In genomic region chr9:65360641-65361448, GRCm38 (mm10) we compare ENCODE assay signal across 16 mouse cellular contexts. TPM values are rescaled to one million over a fixed set of nuclear protein-coding genes. Genes with fewer than 3 reads are reported as not detected.
DNase-seq lines count a peak whose midpoint lies in the region; ATAC-seq and TF ChIP-seq lines count a peak whose summit lies in the region.
"Had no signal": no experiment of that assay in that cellular context is flagged by ENCODE, and none has a peak within 500 bp of the region (broad histone marks: within the 10 kb centered on the region; RNA-seq: fewer than 3 reads in every experiment).

Ubap1l (plus strand) TSS chr9:65361041.

- no peak within 1 kb of the TSS for H3K4me3 ChIP-seq in intestine, embryonic 14.5 days (ENCODE audit: low read depth, low read length)
- no peak within 1 kb of the TSS for H3K4me3 ChIP-seq in intestine, embryonic 16.5 days (ENCODE audit: low read length)
- H3K4me3 ChIP-seq in lung, embryonic 14.5 days (ENCODE audit: low read depth, low read length), result no peak within 1 kb of the TSS
- H3K4me3 ChIP-seq in lung, adult 2 months (replicated peaks; ENCODE audit: extremely low read depth, low read depth, low read length), result no peak within 1 kb of the TSS
- no peak within 1 kb of the TSS for H3K4me3 ChIP-seq in forebrain, embryonic 11.5 days (ENCODE audit: low read depth, low read length)
- H3K4me3 ChIP-seq: forebrain, embryonic 15.5 days had no signal

- no peak within 1 kb of the TSS for H3K27ac ChIP-seq in intestine, embryonic 14.5 days (ENCODE audit: low read depth)
- no peak within 1 kb of the TSS for H3K27ac ChIP-seq in intestine, embryonic 16.5 days (ENCODE audit: low read length)
- H3K27ac ChIP-seq in lung, embryonic 14.5 days (ENCODE audit: low read depth), result no peak within 1 kb of the TSS
- H3K27ac ChIP-seq in forebrain, embryonic 11.5 days (ENCODE audit: low read depth, low read length), result no peak within 1 kb of the TSS
- H3K27ac ChIP-seq: forebrain, embryonic 15.5 days; macrophage had no signal

- no peak for TF ChIP-seq CTCF in lung, embryonic 14.5 days (IDR thresholded peaks at IDR 0.05; ENCODE audit: low read depth)
- TF ChIP-seq CTCF in lung, adult 2 months (IDR thresholded peaks at IDR 0.05; ENCODE audit: insufficient read depth, low read length), result no peak

- H3K9ac ChIP-seq in intestine, embryonic 14.5 days (ENCODE audit: low read length), result no peak within 1 kb of the TSS
- no peak within 1 kb of the TSS for H3K9ac ChIP-seq in intestine, embryonic 16.5 days (ENCODE audit: low read depth, low read length)
- no peak within 1 kb of the TSS for H3K9ac ChIP-seq in lung, embryonic 14.5 days
- no peak within 1 kb of the TSS for H3K9ac ChIP-seq in forebrain, embryonic 11.5 days (ENCODE audit: low read length)
- H3K9ac ChIP-seq: forebrain, embryonic 15.5 days had no signal

- no peaks in the 10 kb centered on the region for H3K9me3 ChIP-seq in intestine, embryonic 14.5 days (ENCODE audit: control insufficient read depth, low read length)
- no peaks in the 10 kb centered on the region for H3K9me3 ChIP-seq in intestine, embryonic 16.5 days (ENCODE audit: control insufficient read depth, low read length)
- H3K9me3 ChIP-seq in lung, embryonic 14.5 days (ENCODE audit: low read depth, low read length), result no peaks in the 10 kb centered on the region
- no peaks in the 10 kb centered on the region for H3K9me3 ChIP-seq in forebrain, embryonic 11.5 days (ENCODE audit: control insufficient read depth, low read length)
- H3K9me3 ChIP-seq: forebrain, embryonic 15.5 days; G1E had no signal

- H3K4me1 ChIP-seq in intestine, embryonic 14.5 days (replicated peaks; ENCODE audit: control insufficient read depth, insufficient read depth, low read length), result no peaks in the 10 kb centered on the region
- no peaks in the 10 kb centered on the region; the same call in 1 of the 2 replicates for H3K4me1 ChIP-seq in intestine, embryonic 16.5 days (ENCODE audit: control insufficient read depth, insufficient read depth, low read length)
- H3K4me1 ChIP-seq in lung, embryonic 14.5 days (ENCODE audit: insufficient read depth), result no peaks in the 10 kb centered on the region
- H3K4me1 ChIP-seq in lung, adult 2 months (ENCODE audit: control insufficient read depth, insufficient read depth, low read length), result no peaks in the 10 kb centered on the region
- H3K4me1 ChIP-seq in forebrain, embryonic 11.5 days (replicated peaks; ENCODE audit: control insufficient read depth, insufficient read depth, low read length), result no peaks in the 10 kb centered on the region
- H3K4me1 ChIP-seq: forebrain, embryonic 15.5 days had no signal

- TF ChIP-seq POLR2A in lung, adult 2 months (IDR thresholded peaks at IDR 0.05; ENCODE audit: borderline replicate concordance, extremely low read depth, low read depth, low read length), result no peak

- no peaks in the 10 kb centered on the region for H3K27me3 ChIP-seq in intestine, embryonic 14.5 days (replicated peaks; ENCODE audit: control insufficient read depth, insufficient read depth, low read length)
- H3K27me3 ChIP-seq in intestine, embryonic 16.5 days (replicated peaks; ENCODE audit: control insufficient read depth, insufficient read depth, low read length), result no peaks in the 10 kb centered on the region
- H3K27me3 ChIP-seq in lung, embryonic 14.5 days (ENCODE audit: insufficient read depth, low read length), result no peaks in the 10 kb centered on the region
- no peaks in the 10 kb centered on the region for H3K27me3 ChIP-seq in forebrain, embryonic 11.5 days (ENCODE audit: control insufficient read depth, insufficient read depth, low read length)
- H3K27me3 ChIP-seq: forebrain, embryonic 15.5 days had no signal

- no peak for ATAC-seq in intestine, embryonic 14.5 days (replicated peaks; ENCODE audit: low FRiP score, low TSS enrichment, low read depth)
- no peak for ATAC-seq in intestine, embryonic 16.5 days
- ATAC-seq in lung, embryonic 14.5 days (ENCODE audit: insufficient read depth), result no peak
- no peak for ATAC-seq in forebrain, embryonic 11.5 days (replicated peaks; ENCODE audit: low FRiP score)
- ATAC-seq: forebrain, embryonic 15.5 days had no signal

- peak; percentile 46 for DNase-seq in intestine, embryonic 14.5 days (ENCODE audit: low spot score)
- DNase-seq in lung, embryonic 14.5 days, result peak; percentile 17
- no peak for DNase-seq in lung, adult 2 months
- peak; percentile 43 for DNase-seq in kidney, postnatal 10 days
- peak; percentile 68 for DNase-seq in retina, postnatal 7 days (ENCODE audit: low read depth, low spot score)
- no peak for DNase-seq in adrenal gland, adult 18-20 months (ENCODE audit: low spot score in 2 of 2)
- DNase-seq in forebrain, embryonic 11.5 days (ENCODE audit: low spot score), result no peak
- DNase-seq: adrenal gland, postnatal 14 days; cerebellum, postnatal 14 days; midbrain, embryonic 14.5 days; right cerebral cortex, postnatal 4 days had no signal

- 80% methylated on average over 16 of the region's 16 CpGs for WGBS in intestine, embryonic 14.5 days
- WGBS in intestine, embryonic 16.5 days, result 72% methylated on average over 16 of the region's 16 CpGs
- 66% methylated on average over 16 of the region's 16 CpGs for WGBS in lung, embryonic 14.5 days
- WGBS in lung, adult 2 months, result 75% methylated on average over 16 of the region's 16 CpGs
- 91% methylated on average over 16 of the region's 16 CpGs for WGBS in forebrain, embryonic 11.5 days

- H3K4me2 ChIP-seq in intestine, embryonic 14.5 days (ENCODE audit: low read length), result no peak within 1 kb of the TSS
- no peak within 1 kb of the TSS for H3K4me2 ChIP-seq in intestine, embryonic 16.5 days (ENCODE audit: low read depth, low read length)
- no peak within 1 kb of the TSS for H3K4me2 ChIP-seq in lung, embryonic 14.5 days
- no peak within 1 kb of the TSS for H3K4me2 ChIP-seq in forebrain, embryonic 11.5 days (ENCODE audit: low read depth, low read length, severe bottlenecking)
- H3K4me2 ChIP-seq: forebrain, embryonic 15.5 days had no signal

- H3K36me3 ChIP-seq in intestine, embryonic 14.5 days (ENCODE audit: control insufficient read depth, insufficient read depth, low read length), result peaks cover 62% of the 10 kb centered on the region
- H3K36me3 ChIP-seq in intestine, embryonic 16.5 days (ENCODE audit: control insufficient read depth, insufficient read depth, low read length), result peaks cover 4% of the 10 kb centered on the region; the same call in 1 of the 2 replicates
- peaks cover 60% of the 10 kb centered on the region for H3K36me3 ChIP-seq in lung, embryonic 14.5 days (ENCODE audit: insufficient read depth)
- H3K36me3 ChIP-seq in forebrain, embryonic 11.5 days (ENCODE audit: control insufficient read depth, insufficient read depth, low read length), result peaks cover 2% of the 10 kb centered on the region; the same call in 1 of the 2 replicates

RNA-seq across cellular contexts. Expression of gene Ubap1l, which starts in this region (rescaled TPM):
- 0.13 and 0.39 TPM in 2 replicates for polyA plus RNA-seq in intestine, embryonic 14.5 days (2014; fragmentation: Nextera tagmentation; extraction: Ambion mirVana)
- polyA plus RNA-seq in intestine, embryonic 16.5 days (2015; fragmentation: Nextera tagmentation; extraction: Ambion mirVana), result 0.16 and 0.18 TPM in 2 replicates
- 0.24 and 0.61 TPM in 2 replicates for polyA plus RNA-seq in lung, embryonic 14.5 days (2014; fragmentation: Nextera tagmentation; extraction: Ambion mirVana)
- 0.37 and 0.58 TPM in 2 replicates for polyA plus RNA-seq in lung, adult 2 months (2012; rRNA removed)
- total RNA-seq in adrenal gland, adult 18-20 months (2021), result under 1 TPM; 0.45 to 0.86 TPM
- polyA plus RNA-seq in forebrain, embryonic 11.5 days (2014; fragmentation: Nextera tagmentation; extraction: Ambion mirVana), result 0.52 and 0.73 TPM in 2 replicates
- total RNA-seq: hematopoietic stem cell, adult 5-6 weeks had no signal
- polyA plus RNA-seq: macrophage had no signal

Comparison
In these comparisons a context has a peak if more than half of its experiments do, and no peak if none do; other contexts are left out.
1. Peak in DNase-seq in intestine, embryonic 14.5 days; RNA of the gene not detected or under 1 TPM.
2. Peak in DNase-seq in lung, embryonic 14.5 days; RNA of the gene not detected or under 1 TPM.
3. DNase-seq: peak in kidney, postnatal 10 days (single experiment) and retina, postnatal 7 days (single experiment); none in lung, adult 2 months (single experiment), adrenal gland, adult 18-20 months (0 of 2) and forebrain, embryonic 11.5 days (single experiment).